Mouse (Mus musculus): ENCODE measurements around the gene Slc24a5. TPM values are rescaled to one million over a fixed set of nuclear protein-coding genes. Genes with fewer than 3 reads are reported as not detected.

The Slc24a5 gene
- total RNA-seq (2021) = 1 to 10 TPM in 1 of 2 experiments, under 1 TPM in 1; 0.97 to 1.3 TPM
- 0.41 and 0.73 TPM in 2 replicates for polyA plus RNA-seq (2012; rRNA removed)
- long read RNA-seq, partial matches to known transcripts = 0 of 1 reads
- long read RNA-seq, other reads (novel, unspliced or antisense) = 1 of 1 reads

- Histone ChIP-seq H3K27ac (no peak within 1 kb of the TSS), H3K9ac (ENCODE audit: low read depth, low read length) (no peak within 1 kb of the TSS), H3K36me3 (ENCODE audit: control insufficient read depth, insufficient read depth, low read length) (no peaks in the 10 kb centered on the region), H3K4me1 (ENCODE audit: control insufficient read depth, insufficient read depth, low read length) (no peaks in the 10 kb centered on the region), H3K79me2 (replicated peaks; ENCODE audit: control insufficient read depth, insufficient read depth, low read length) (no peaks in the 10 kb centered on the region), H3K4me3 (no peak within 1 kb of the TSS), H3K27me3 (ENCODE audit: control insufficient read depth, insufficient read depth, low read length) (no peaks in the 10 kb centered on the region)
- no peak for TF ChIP-seq POLR2A (IDR thresholded peaks at IDR 0.05; ENCODE audit: insufficient read depth, low read depth, low read length)
- TF ChIP-seq CTCF (IDR thresholded peaks at IDR 0.05) = no peak
- TF ChIP-seq EP300 (IDR thresholded peaks at IDR 0.05; ENCODE audit: insufficient read depth, low read depth, low read length) = no peak
- intact Hi-C loops (cut with DNase I) = no loop called here
- 37% methylated on average over 10 of the region's 10 CpGs for WGBS
- peak; percentile 28 to 40 for DNase-seq
Measured at GRCm38 (mm10) chr2:125067894-125068293, at the start of gene Slc24a5. Slc24a5 (plus strand) TSS chr2:125068124.

- 40% methylated on average over 5 of the region's 5 CpGs for whole genome bisulfite sequencing
- no peaks in the 10 kb centered on the region for H3K79me2 ChIP-seq (replicated peaks; ENCODE audit: control insufficient read depth, insufficient read depth, low read length)
- intact Hi-C loops (cut with DNase I) = loop anchor here (10.0 kb wide), 1 partner anchor 170 kb away; no protein-coding TSS in a partner anchor
- H3K27me3 ChIP-seq (ENCODE audit: control insufficient read depth, insufficient read depth, low read length) = no peaks in the 10 kb centered on the region
- peak overlapping the region; percentile 52 for H3K27ac ChIP-seq
- H3K9ac ChIP-seq (ENCODE audit: low read depth, low read length) = no peak overlapping the region
- peak; percentile 39 to 73 for DNase-seq
- no peaks in the 10 kb centered on the region; the same call in 1 of the 2 replicates for H3K4me1 ChIP-seq (ENCODE audit: control insufficient read depth, insufficient read depth, low read length)
- no peak overlapping the region for H3K4me3 ChIP-seq
- no peak for TF ChIP-seq POLR2A (IDR thresholded peaks at IDR 0.05; ENCODE audit: insufficient read depth, low read depth, low read length)
- TF ChIP-seq CTCF (IDR thresholded peaks at IDR 0.05) = peak; percentile 34; the same call in 1 of the 2 replicates
- TF ChIP-seq EP300 (IDR thresholded peaks at IDR 0.05; ENCODE audit: insufficient read depth, low read depth, low read length) = no peak
- no peaks in the 10 kb centered on the region for H3K36me3 ChIP-seq (ENCODE audit: control insufficient read depth, insufficient read depth, low read length)
Measured at GRCm38 (mm10) chr2:125024386-125024785, 43.5 kb upstream of the Slc24a5 start.

GRCm38 (mm10) chr2:125026358-125027000 lies 41.4 kb upstream of the Slc24a5 start:
- Histone ChIP-seq H3K79me2 (replicated peaks; ENCODE audit: control insufficient read depth, insufficient read depth, low read length) (no peaks in the 10 kb centered on the region), H3K27me3 (ENCODE audit: control insufficient read depth, insufficient read depth, low read length) (no peaks in the 10 kb centered on the region), H3K9ac (ENCODE audit: low read depth, low read length) (no peak overlapping the region), H3K4me3 (no peak overlapping the region), H3K27ac (no peak overlapping the region), H3K36me3 (ENCODE audit: control insufficient read depth, insufficient read depth, low read length) (no peaks in the 10 kb centered on the region), H3K4me1 (ENCODE audit: control insufficient read depth, insufficient read depth, low read length) (peaks cover 1% of the 10 kb centered on the region; the same call in 1 of the 2 replicates)
- 29% methylated on average over 14 of the region's 14 CpGs for WGBS
- DNase-seq = peak in 1 of 2 experiments; percentile 14
- intact Hi-C loops (cut with DNase I) = loop anchor here (10.0 kb wide), 1 partner anchor 172 kb away; no protein-coding TSS in a partner anchor
- no peak for TF ChIP-seq EP300 (IDR thresholded peaks at IDR 0.05; ENCODE audit: insufficient read depth, low read depth, low read length)
- no peak for TF ChIP-seq POLR2A (IDR thresholded peaks at IDR 0.05; ENCODE audit: insufficient read depth, low read depth, low read length)
- no peak for TF ChIP-seq CTCF (IDR thresholded peaks at IDR 0.05)

GRCm38 (mm10) chr2:125030591-125030990 lies 37.3 kb upstream of the Slc24a5 start:
- no peaks in the 10 kb centered on the region for H3K36me3 ChIP-seq (ENCODE audit: control insufficient read depth, insufficient read depth, low read length)
- 41% methylated on average over 7 of the region's 7 CpGs for WGBS
- peaks cover 1% of the 10 kb centered on the region; the same call in 1 of the 2 replicates for H3K4me1 ChIP-seq (ENCODE audit: control insufficient read depth, insufficient read depth, low read length)
- no peaks in the 10 kb centered on the region for H3K27me3 ChIP-seq (ENCODE audit: control insufficient read depth, insufficient read depth, low read length)
- DNase-seq = no peak
- TF ChIP-seq CTCF (IDR thresholded peaks at IDR 0.05) (no peak), POLR2A (IDR thresholded peaks at IDR 0.05; ENCODE audit: insufficient read depth, low read depth, low read length) (no peak), EP300 (IDR thresholded peaks at IDR 0.05; ENCODE audit: insufficient read depth, low read depth, low read length) (no peak)
- no peak overlapping the region for H3K4me3 ChIP-seq
- H3K79me2 ChIP-seq (replicated peaks; ENCODE audit: control insufficient read depth, insufficient read depth, low read length) = no peaks in the 10 kb centered on the region
- intact Hi-C loops (cut with DNase I) = no loop called here
- no peak overlapping the region; the same call in 1 of the 2 replicates for H3K27ac ChIP-seq
- H3K9ac ChIP-seq (ENCODE audit: low read depth, low read length) = no peak overlapping the region

DNA sequence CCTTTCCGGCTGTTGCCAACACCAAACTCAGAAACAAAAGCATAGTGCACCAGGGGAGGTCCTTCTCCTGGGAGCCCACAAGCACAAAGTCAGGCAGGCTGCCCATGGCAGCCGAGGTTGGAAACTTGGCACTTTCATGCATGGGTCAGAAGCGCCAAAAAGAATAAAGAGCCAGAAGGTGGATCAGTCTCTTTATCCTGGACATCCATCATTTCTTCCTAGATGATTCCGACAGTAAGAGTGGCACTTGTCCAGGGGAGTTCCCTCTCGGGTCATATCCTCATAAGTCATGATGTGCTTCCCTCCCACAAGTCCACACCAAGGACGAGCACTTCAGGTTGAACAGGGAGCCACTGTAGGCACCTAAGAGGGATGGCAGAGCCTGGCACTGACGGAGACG lies 36.8 kb upstream of the Slc24a5 start:
- no peak for DNase-seq
- TF ChIP-seq EP300 (IDR thresholded peaks at IDR 0.05; ENCODE audit: insufficient read depth, low read depth, low read length) (no peak), POLR2A (IDR thresholded peaks at IDR 0.05; ENCODE audit: insufficient read depth, low read depth, low read length) (no peak), CTCF (IDR thresholded peaks at IDR 0.05) (no peak)
- WGBS = 41% methylated on average over 8 of the region's 8 CpGs
- Histone ChIP-seq H3K27me3 (ENCODE audit: control insufficient read depth, insufficient read depth, low read length) (no peaks in the 10 kb centered on the region), H3K4me1 (ENCODE audit: control insufficient read depth, insufficient read depth, low read length) (peaks cover 1% of the 10 kb centered on the region; the same call in 1 of the 2 replicates), H3K9ac (ENCODE audit: low read depth, low read length) (no peak overlapping the region), H3K27ac (no peak overlapping the region; the same call in 1 of the 2 replicates), H3K36me3 (ENCODE audit: control insufficient read depth, insufficient read depth, low read length) (no peaks in the 10 kb centered on the region), H3K79me2 (replicated peaks; ENCODE audit: control insufficient read depth, insufficient read depth, low read length) (no peaks in the 10 kb centered on the region), H3K4me3 (no peak overlapping the region)
- intact Hi-C loops (cut with DNase I) = no loop called here

All from heart, adult 2 months (tissue).